Mouse (Mus musculus) ES-Bruce4 (cell line): Measurements from ENCODE around the gene Apopt1.

Experiments used
- CTCF ChIP-seq: IDR thresholded peaks from one replicate; pipeline ENCODE4 v1.8.1; 2011; ENCODE audit warnings: low read depth, low read length
- EP300 ChIP-seq: IDR thresholded peaks from 2 replicates; pipeline ENCODE4 v1.6.1; 2011; ENCODE audit warnings: low read depth, low read length; ENCODE audit not compliant: insufficient read depth
- POLR2A ChIP-seq: IDR thresholded peaks from one replicate; pipeline ENCODE4 v1.8.1; 2011; ENCODE audit warnings: low read length; ENCODE audit not compliant: insufficient read depth

GRCm38 (mm10) chr12:111798493-111798892, 85.4 kb downstream of the Apopt1 start:
- TF ChIP-seq CTCF (no peak), POLR2A (no peak), EP300 (no peak)
